In genomic region chr4:140584240-140584639, GRCm38 (mm10) we compare ENCODE assay signal across 18 mouse cellular contexts.
DNase-seq lines count a peak whose midpoint lies in the region; ATAC-seq lines count a peak whose summit lies in the region.
"Had no signal": no experiment of that assay in that cellular context is flagged by ENCODE, and none has a peak within 500 bp of the region (broad histone marks: within the 10 kb centered on the region; RNA-seq: fewer than 3 reads in every experiment).

No protein-coding gene starts in this region.

- peaks cover 26% of the 10 kb centered on the region for H3K4me1 ChIP-seq in liver, embryonic 16.5 days (ENCODE audit: control insufficient read depth, low read depth, low read length)
- H3K4me1 ChIP-seq in forebrain, embryonic 15.5 days: 0 out of 2 replicates have a peak, but pooled peaks cover 9% of the 10 kb centered on the region

- H3K9me3 ChIP-seq in liver, embryonic 16.5 days (replicated peaks; ENCODE audit: control insufficient read depth, low read length): no peaks in the 10 kb centered on the region
- no peaks in the 10 kb centered on the region for H3K9me3 ChIP-seq in forebrain, embryonic 15.5 days

- H3K36me3 ChIP-seq in liver, embryonic 16.5 days (ENCODE audit: control insufficient read depth, insufficient read depth): no peaks in the 10 kb centered on the region; the same call in 1 of the 2 replicates
- peaks cover 31% of the 10 kb centered on the region for H3K36me3 ChIP-seq in forebrain, embryonic 15.5 days

- peak overlapping the region; percentile 47 for H3K4me2 ChIP-seq in liver, embryonic 16.5 days (ENCODE audit: low read depth, low read length)
- no peak overlapping the region for H3K4me2 ChIP-seq in forebrain, embryonic 15.5 days (replicated peaks)
- H3K4me2 ChIP-seq: hindbrain, embryonic 14.5 days; lung, embryonic 14.5 days had no signal

- peak overlapping the region; percentile 23; the same call in 1 of the 2 replicates for H3K4me3 ChIP-seq in liver, embryonic 16.5 days (ENCODE audit: low read depth, low read length)
- H3K4me3 ChIP-seq in forebrain, embryonic 15.5 days: no peak overlapping the region
- H3K4me3 ChIP-seq: heart, adult 2 months had no signal

- 13% methylated on average over 5 of the region's 5 CpGs for WGBS in liver, embryonic 16.5 days (ENCODE audit: insufficient replicate concordance)
- WGBS in forebrain, embryonic 15.5 days: 82% methylated on average over 5 of the region's 5 CpGs

- peak; percentile 24 for DNase-seq in urinary bladder, postnatal 14 days (ENCODE audit: low spot score)
- DNase-seq in urinary bladder, postnatal 25 days (ENCODE audit: low spot score): no peak
- no peak for DNase-seq in layer of hippocampus, postnatal 10 days (ENCODE audit: low spot score in 2 of 2)
- DNase-seq: adrenal gland, postnatal 10 days; cerebellum, adult 11 months; heart, adult 2 months; kidney, adult 18-20 months; kidney, postnatal 36 days; left cerebral cortex, postnatal 4 days; lung, embryonic 14.5 days; retina, postnatal 1 day; thymus, postnatal 14 days had no signal

- H3K27me3 ChIP-seq in liver, embryonic 16.5 days (ENCODE audit: control insufficient read depth, insufficient read depth, low read depth, low read length): no peaks in the 10 kb centered on the region
- H3K27me3 ChIP-seq in forebrain, embryonic 15.5 days: no peaks in the 10 kb centered on the region

- ATAC-seq in granulocyte monocyte progenitor cell, adult 5-6 weeks (replicated peaks; ENCODE audit: poor library complexity, severe bottlenecking): peak; percentile 57
- ATAC-seq in liver, embryonic 16.5 days (ENCODE audit: low read depth): peak; percentile 89
- ATAC-seq in forebrain, embryonic 15.5 days (replicated peaks): no peak
- no peak for ATAC-seq in erythroid progenitor cell, adult 5-6 weeks (replicated peaks; ENCODE audit: low FRiP score, poor library complexity, severe bottlenecking)
- ATAC-seq: forebrain, embryonic 14.5 days had no signal

- H3K9ac ChIP-seq in liver, embryonic 16.5 days (ENCODE audit: low read depth, low read length): no peak overlapping the region
- no peak overlapping the region for H3K9ac ChIP-seq in forebrain, embryonic 15.5 days (replicated peaks)
- H3K9ac ChIP-seq: hindbrain, embryonic 14.5 days; lung, embryonic 14.5 days had no signal

- H3K27ac ChIP-seq in liver, embryonic 16.5 days (ENCODE audit: low read length): no peak overlapping the region
- H3K27ac ChIP-seq in forebrain, embryonic 15.5 days (replicated peaks): no peak overlapping the region
- H3K27ac ChIP-seq: heart, adult 2 months; hindbrain, embryonic 14.5 days had no signal

Comparison
In these comparisons a context has a peak if more than half of its experiments do, and no peak if none do; other contexts are left out.
1. ATAC-seq: peak in granulocyte monocyte progenitor cell, adult 5-6 weeks (single experiment) and liver, embryonic 16.5 days (single experiment); none in forebrain, embryonic 15.5 days (single experiment) and erythroid progenitor cell, adult 5-6 weeks (single experiment).